Mouse (Mus musculus) embryonic facial prominence, embryonic 15.5 days (tissue): ENCODE measurements around the gene Nr1h4. TPM values are rescaled to one million over a fixed set of nuclear protein-coding genes. Genes with fewer than 3 reads are reported as not detected.

Experiments
- ATAC-seq: fragments of 200-750 bp; cut with Nextera tagmentation; 2 replicates; pipeline ENCODE4 v1.8.0; 2017; ENCODE audit warnings: low read depth, moderate TSS enrichment; ENCODE audit not compliant: insufficient number of reproducible peaks, low FRiP score, low TSS enrichment
- H3K27ac ChIP-seq: fragments of 300-500 bp; sonication (generic); replicated peaks from 2 replicates; pipeline ENCODE4 v1.5.1; 2015; ENCODE audit warnings: mild to moderate bottlenecking, inconsistent platforms
- H3K27me3 ChIP-seq: fragments of 300-500 bp; sonication (generic); 2 replicates; pipeline ENCODE4 v1.6.1; 2015; ENCODE audit warnings: inconsistent platforms
- H3K36me3 ChIP-seq: fragments of 300-500 bp; sonication (generic); 2 replicates; pipeline ENCODE4 v1.6.1; 2015; ENCODE audit warnings: mild to moderate bottlenecking, inconsistent platforms
- H3K4me1 ChIP-seq: fragments of 300-500 bp; sonication (generic); 2 replicates; pipeline ENCODE4 v1.6.1; 2015; ENCODE audit warnings: inconsistent platforms
- H3K4me2 ChIP-seq: fragments of 300-500 bp; sonication (generic); replicated peaks from 2 replicates; pipeline ENCODE4 v1.6.1; 2015; ENCODE audit warnings: mild to moderate bottlenecking, inconsistent platforms
- H3K4me3 ChIP-seq: fragments of 300-500 bp; sonication (generic); replicated peaks from 2 replicates; pipeline ENCODE4 v1.5.1; 2015; ENCODE audit warnings: mild to moderate bottlenecking, inconsistent platforms
- H3K9ac ChIP-seq: fragments of 300-500 bp; sonication (generic); 2 replicates; pipeline ENCODE4 v1.6.1; 2015; ENCODE audit warnings: inconsistent platforms
- H3K9me3 ChIP-seq: fragments of 300-500 bp; sonication (generic); replicated peaks from 2 replicates; pipeline ENCODE4 v1.6.1; 2016; ENCODE audit warnings: inconsistent platforms
- WGBS: fragments of 180-500 bp; shearing (Covaris S2); methylation state at CpG from one replicate; pipeline ENCODE4 v1.1.7; 2015; 5-methylcytosine and 5-hydroxymethylcytosine counted together
- polyA plus RNA-seq: library from polyadenylated mRNA; unstranded; fragments of >200 nt; fragmentation: Nextera tagmentation; extraction: Ambion mirVana; gene quantifications from 2 replicates; pipeline ENCODE4 v1.2.1, GENCODE M21; 2015

The Nr1h4 gene
- polyA plus RNA-seq, 1 experiment from 2014 or later: not detected

DNA sequence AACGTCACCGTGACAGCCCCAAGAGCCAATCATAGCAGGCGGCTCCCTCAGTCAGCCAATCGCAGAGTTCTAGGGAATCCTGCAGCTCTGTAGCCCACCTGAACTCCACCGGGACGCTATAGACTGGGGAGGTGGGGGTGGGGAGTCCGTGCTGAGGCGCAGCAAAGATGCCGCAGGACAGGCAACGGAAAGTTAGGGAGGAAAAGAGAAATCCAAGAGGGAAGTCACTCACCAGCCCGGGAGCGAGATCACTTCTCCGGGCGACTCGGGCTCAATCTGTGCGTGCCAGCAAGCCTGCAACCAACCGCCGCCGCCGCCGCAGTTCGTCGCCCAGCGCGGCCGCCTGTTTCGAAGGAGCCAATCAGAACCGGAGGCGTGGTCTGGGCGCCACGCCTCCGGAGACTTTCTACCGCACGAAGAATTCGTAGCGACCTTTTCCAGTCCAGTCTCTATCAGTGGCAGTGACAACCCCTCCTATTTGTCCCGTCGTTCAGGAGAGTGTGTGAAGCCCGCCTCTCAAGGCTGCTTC, 89.7 kb downstream of the Nr1h4 start, which contains the start of gene Gas2l3:
Gene Gas2l3, minus strand, starts transcription at position 345 of the 529 bp plus-strand sequence.
- peak within 1 kb of the TSS; percentile 63; the same call in 1 of the 2 replicates for H3K27ac ChIP-seq
- no peaks in the 10 kb centered on the region for H3K27me3 ChIP-seq
- WGBS: under 1% methylated on average over 39 of the region's 39 CpGs
- H3K9me3 ChIP-seq: no peaks in the 10 kb centered on the region
- peaks cover 12% of the 10 kb centered on the region; the same call in 1 of the 2 replicates for H3K4me1 ChIP-seq
- peak within 1 kb of the TSS; percentile 68 for H3K4me3 ChIP-seq
- H3K4me2 ChIP-seq: peak within 1 kb of the TSS; percentile 89
- peak within 1 kb of the TSS; percentile 31 for H3K9ac ChIP-seq
- no peaks in the 10 kb centered on the region for H3K36me3 ChIP-seq
- ATAC-seq: peak; percentile 86

DNA sequence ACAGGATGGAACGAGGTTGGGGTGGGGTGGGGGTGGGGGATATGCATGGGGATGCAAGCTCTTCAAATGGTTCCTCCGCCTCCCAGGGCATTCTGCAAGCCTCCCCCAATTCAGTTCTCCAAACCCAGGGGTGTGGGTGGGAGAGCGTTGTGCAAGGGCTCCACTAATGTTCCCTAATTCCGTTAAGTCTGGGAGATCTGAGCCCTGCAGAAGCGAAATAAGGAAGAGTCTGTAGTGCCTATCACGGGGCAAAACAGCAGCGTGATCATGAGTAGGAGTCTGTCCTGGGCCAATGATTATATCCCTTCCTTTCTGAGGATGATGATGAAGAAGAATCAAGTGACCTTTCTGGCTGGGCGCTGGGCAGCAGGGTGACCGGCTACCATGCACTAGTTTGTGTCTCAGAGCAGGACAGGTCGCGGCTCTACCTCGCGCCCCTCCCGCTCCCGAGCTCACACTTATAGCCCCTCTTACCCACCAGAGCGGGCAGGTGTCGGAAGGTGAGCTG, 90.2 kb downstream of the Nr1h4 start:
- H3K27ac ChIP-seq: 0 out of 2 replicates have a peak overlapping the region, but pooled peaks have one; percentile 63
- no peak for ATAC-seq
- no peaks in the 10 kb centered on the region for H3K27me3 ChIP-seq
- under 1% methylated on average over 17 of the region's 17 CpGs for WGBS
- no peaks in the 10 kb centered on the region for H3K36me3 ChIP-seq
- peak overlapping the region; percentile 89 for H3K4me2 ChIP-seq
- H3K4me1 ChIP-seq: peaks cover 12% of the 10 kb centered on the region; the same call in 1 of the 2 replicates
- H3K9ac ChIP-seq: peak overlapping the region; percentile 31
- H3K4me3 ChIP-seq: peak overlapping the region; percentile 68
- no peaks in the 10 kb centered on the region for H3K9me3 ChIP-seq

- Histone ChIP-seq H3K4me2 (peak overlapping the region; percentile 89), H3K36me3 (no peaks in the 10 kb centered on the region), H3K9me3 (no peaks in the 10 kb centered on the region), H3K4me3 (peak overlapping the region; percentile 68), H3K27me3 (no peaks in the 10 kb centered on the region), H3K9ac (peak overlapping the region; percentile 31; the same call in 1 of the 2 replicates), H3K27ac (no peak overlapping the region), H3K4me1 (peaks cover 12% of the 10 kb centered on the region; the same call in 1 of the 2 replicates)
- 10% methylated on average over 4 of the region's 4 CpGs for WGBS
- ATAC-seq: no peak
These were observed 90.7 kb downstream of the Nr1h4 start for GRCm38 (mm10) chr10:89442640-89443039.

GRCm38 (mm10) chr10:89441961-89442360, 91.4 kb downstream of the Nr1h4 start:
- Histone ChIP-seq H3K27me3 (no peaks in the 10 kb centered on the region), H3K4me3 (no peak overlapping the region), H3K27ac (no peak overlapping the region), H3K9ac (no peak overlapping the region), H3K9me3 (no peaks in the 10 kb centered on the region), H3K4me2 (no peak overlapping the region), H3K36me3 (no peaks in the 10 kb centered on the region), H3K4me1 (peaks cover 12% of the 10 kb centered on the region; the same call in 1 of the 2 replicates)
- no peak for ATAC-seq
- 92% methylated on average over 3 of the region's 3 CpGs for WGBS

DNA sequence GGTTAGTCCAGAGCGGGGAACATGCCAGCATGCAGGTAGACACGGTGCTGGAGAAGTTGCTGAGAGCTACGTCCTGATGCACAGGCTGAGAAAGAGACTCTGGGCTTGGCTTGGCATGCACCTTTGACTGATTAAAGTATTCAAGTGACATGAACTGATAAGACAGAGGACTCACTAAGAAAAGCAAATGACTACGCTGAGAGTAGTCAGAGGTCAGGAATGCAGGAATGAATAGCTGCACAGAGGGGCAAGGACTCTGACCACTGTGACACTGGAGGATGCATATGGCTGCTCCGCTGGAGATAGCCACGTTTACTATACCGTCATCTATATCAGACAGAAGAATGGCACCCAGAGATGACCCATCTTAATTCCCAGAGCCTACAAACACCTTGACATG, 94.0 kb downstream of the Nr1h4 start:
- Histone ChIP-seq H3K27ac (no peak overlapping the region), H3K36me3 (no peaks in the 10 kb centered on the region), H3K9ac (no peak overlapping the region), H3K9me3 (no peaks in the 10 kb centered on the region), H3K4me1 (peaks cover 11% of the 10 kb centered on the region; the same call in 1 of the 2 replicates), H3K4me3 (no peak overlapping the region), H3K4me2 (no peak overlapping the region), H3K27me3 (no peaks in the 10 kb centered on the region)
- WGBS: 85% methylated on average over 7 of the region's 7 CpGs
- no peak for ATAC-seq

GRCm38 (mm10) chr10:89437996-89438395, 95.4 kb downstream of the Nr1h4 start:
- no peak for ATAC-seq
- no peak overlapping the region for H3K9ac ChIP-seq
- WGBS: 80% methylated on average over 12 of the region's 12 CpGs
- no peaks in the 10 kb centered on the region for H3K27me3 ChIP-seq
- H3K4me2 ChIP-seq: no peak overlapping the region
- no peaks in the 10 kb centered on the region for H3K9me3 ChIP-seq
- no peak overlapping the region for H3K27ac ChIP-seq
- 0 out of 2 replicates have a peak, but pooled peaks cover 4% of the 10 kb centered on the region for H3K4me1 ChIP-seq
- H3K4me3 ChIP-seq: no peak overlapping the region
- H3K36me3 ChIP-seq: 0 out of 2 replicates have a peak, but pooled peaks cover 2% of the 10 kb centered on the region

GRCm38 (mm10) chr10:89437472-89437871, 95.9 kb downstream of the Nr1h4 start:
- Histone ChIP-seq H3K36me3 (0 out of 2 replicates have a peak, but pooled peaks cover 2% of the 10 kb centered on the region), H3K4me3 (no peak overlapping the region), H3K9ac (no peak overlapping the region), H3K9me3 (no peaks in the 10 kb centered on the region), H3K4me1 (no peaks in the 10 kb centered on the region), H3K27me3 (no peaks in the 10 kb centered on the region), H3K4me2 (no peak overlapping the region), H3K27ac (no peak overlapping the region)
- WGBS: 82% methylated on average over 9 of the region's 9 CpGs
- no peak for ATAC-seq

GRCm38 (mm10) chr10:89435920-89436319, 97.5 kb downstream of the Nr1h4 start:
- H3K9ac ChIP-seq: no peak overlapping the region
- H3K27ac ChIP-seq: no peak overlapping the region
- no peak overlapping the region for H3K4me3 ChIP-seq
- WGBS: 62% methylated on average over 9 of the region's 9 CpGs
- no peaks in the 10 kb centered on the region for H3K27me3 ChIP-seq
- no peaks in the 10 kb centered on the region for H3K9me3 ChIP-seq
- no peaks in the 10 kb centered on the region for H3K4me1 ChIP-seq
- H3K4me2 ChIP-seq: no peak overlapping the region
- 0 out of 2 replicates have a peak, but pooled peaks cover 4% of the 10 kb centered on the region for H3K36me3 ChIP-seq
- no peak; the same call in 1 of the 2 replicates for ATAC-seq

DNA sequence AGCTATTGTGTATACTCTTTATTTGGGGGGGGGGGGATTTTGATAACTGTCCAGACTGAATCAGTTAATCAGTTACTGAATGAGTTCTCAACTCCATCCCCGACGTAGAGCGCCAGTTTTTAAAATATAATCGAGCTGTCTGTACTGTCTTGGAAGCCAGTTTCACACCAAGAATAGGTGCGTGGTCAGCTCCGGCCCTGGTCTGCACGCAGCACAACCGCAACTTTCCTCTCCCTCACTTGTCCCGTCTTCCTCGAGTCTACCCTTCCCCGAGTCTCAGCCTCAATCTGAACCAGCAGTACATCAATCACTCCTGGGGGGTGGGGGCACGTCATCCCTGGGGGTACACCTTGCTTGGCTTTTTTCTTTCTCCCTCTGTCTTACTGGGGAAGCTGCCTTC, 98.0 kb downstream of the Nr1h4 start:
- Histone ChIP-seq H3K4me2 (no peak overlapping the region), H3K4me3 (no peak overlapping the region), H3K9me3 (no peaks in the 10 kb centered on the region), H3K9ac (no peak overlapping the region), H3K27ac (no peak overlapping the region), H3K36me3 (0 out of 2 replicates have a peak, but pooled peaks cover 4% of the 10 kb centered on the region), H3K4me1 (no peaks in the 10 kb centered on the region), H3K27me3 (no peaks in the 10 kb centered on the region)
- ATAC-seq: peak; percentile 31; the same call in 1 of the 2 replicates
- WGBS: 77% methylated on average over 12 of the region's 12 CpGs

DNA sequence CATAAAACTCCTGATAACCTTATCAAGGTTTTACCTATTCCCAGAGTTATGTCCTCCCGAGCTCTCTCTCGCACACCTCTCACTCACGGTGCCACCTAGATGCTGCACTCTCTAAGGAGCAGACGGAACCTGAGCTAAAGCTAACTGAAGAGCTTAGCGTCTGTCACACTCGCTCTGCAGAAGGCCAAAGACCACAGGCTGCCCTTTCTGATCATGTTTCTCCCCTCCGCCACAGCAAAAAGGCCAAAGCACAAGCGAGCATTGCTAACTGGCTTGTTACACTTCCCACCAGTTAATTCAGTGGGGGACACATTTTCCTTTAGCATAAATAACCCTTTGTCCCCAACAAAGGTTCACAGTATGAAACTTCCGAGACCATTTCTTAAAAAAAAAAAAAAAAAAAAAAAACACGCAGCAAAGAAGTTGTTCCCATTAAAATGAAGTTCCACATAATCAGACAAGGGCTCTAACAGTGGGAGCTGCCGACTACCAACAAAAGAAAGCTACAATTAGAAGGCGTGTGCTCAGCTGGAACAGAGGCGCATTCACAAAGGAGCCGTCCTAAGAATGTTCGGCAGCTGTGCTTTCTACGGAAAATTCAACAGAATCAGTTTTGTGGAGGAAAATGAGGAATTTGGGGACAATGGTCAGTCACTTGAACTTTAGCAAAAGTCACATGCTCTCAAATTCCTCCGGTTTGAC, 98.7 kb downstream of the Nr1h4 start:
- H3K9me3 ChIP-seq: no peaks in the 10 kb centered on the region
- H3K27ac ChIP-seq: no peak overlapping the region
- WGBS: 46% methylated on average over 17 of the region's 17 CpGs
- H3K36me3 ChIP-seq: 0 out of 2 replicates have a peak, but pooled peaks cover 4% of the 10 kb centered on the region
- H3K4me3 ChIP-seq: no peak overlapping the region
- H3K4me1 ChIP-seq: no peaks in the 10 kb centered on the region
- no peak overlapping the region for H3K9ac ChIP-seq
- no peaks in the 10 kb centered on the region for H3K27me3 ChIP-seq
- H3K4me2 ChIP-seq: no peak overlapping the region
- ATAC-seq: no peak

DNA sequence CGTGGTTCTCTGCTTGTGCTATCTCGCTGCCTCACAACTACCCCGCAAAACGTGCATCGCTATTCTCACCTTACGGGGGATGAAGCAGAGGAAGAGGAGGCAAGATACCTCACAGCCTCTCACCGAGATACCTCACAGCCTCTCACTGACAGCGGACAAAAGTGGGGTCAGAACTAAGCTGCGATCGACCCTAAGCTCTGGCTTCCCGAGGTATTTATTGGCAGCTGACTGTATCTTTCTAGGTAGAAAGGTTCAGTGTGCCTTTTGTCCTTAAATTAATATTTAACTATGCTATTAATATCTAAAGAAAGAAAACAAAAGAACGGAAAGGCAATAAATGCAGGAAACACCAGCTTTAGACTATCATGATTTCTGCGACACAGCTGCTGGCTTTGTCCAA, 100.6 kb downstream of the Nr1h4 start:
- Histone ChIP-seq H3K4me2 (no peak overlapping the region), H3K4me1 (no peaks in the 10 kb centered on the region), H3K4me3 (no peak overlapping the region), H3K9ac (no peak overlapping the region), H3K36me3 (peaks cover 13% of the 10 kb centered on the region), H3K27ac (no peak overlapping the region), H3K9me3 (no peaks in the 10 kb centered on the region), H3K27me3 (no peaks in the 10 kb centered on the region)
- ATAC-seq: no peak
- 94% methylated on average over 13 of the region's 13 CpGs for WGBS
